Mouse (Mus musculus): ENCODE data around the gene Zbtb5. TPM values are rescaled to one million over a fixed set of nuclear protein-coding genes. Genes with fewer than 3 reads are reported as not detected.
"Not testable (repeated sequence)": the region's sequence is repeated elsewhere in the genome, so short reads cannot be mapped to it uniquely, and the experiment has no call there.

Zbtb5 gene
- total RNA-seq, 2 experiments from 2014 or later, result 8.5 to 11.6 TPM

- intact Hi-C loops (cut with DNase I), result no loop called here
- DNase-seq, result no peak
Observed at GRCm38 (mm10) chr4:44976026-44976615, 36.1 kb downstream of the Zbtb5 start.

DNA sequence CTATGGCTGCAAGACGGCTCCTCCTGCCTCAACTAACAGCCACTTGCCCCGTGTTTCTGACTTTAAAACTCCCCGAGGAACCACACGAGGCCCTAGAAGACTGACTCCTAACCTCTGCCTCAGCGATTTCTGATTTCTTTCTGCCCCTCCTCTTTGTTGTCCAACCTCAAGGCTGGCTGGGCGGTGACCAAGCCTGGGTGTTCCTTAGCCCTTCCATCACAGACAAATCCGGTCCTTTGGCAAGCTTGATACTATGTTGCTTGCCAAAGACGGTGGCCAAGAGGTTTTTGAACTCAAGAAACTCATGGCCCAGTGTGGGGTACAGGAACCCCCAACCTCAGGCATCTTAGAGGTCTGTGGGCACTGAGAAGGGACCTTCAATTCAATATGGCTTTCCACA is 37.9 kb downstream of the Zbtb5 start:
- DNase-seq, result no peak
- intact Hi-C loops (cut with DNase I), result loop anchor here (5.0 kb wide), 1 partner anchor 123 kb away; no protein-coding TSS in a partner anchor

- DNase-seq, result no peak
- intact Hi-C loops (cut with DNase I), result loop anchor here (2.0 to 5.0 kb wide), 2 partner anchors 37 to 123 kb away; no protein-coding TSS in a partner anchor
Observed at GRCm38 (mm10) chr4:44973871-44974270, 38.3 kb downstream of the Zbtb5 start.

- peak; percentile 90 to 95 for DNase-seq
- intact Hi-C loops (cut with DNase I), result loop anchor here (2.0 to 5.0 kb wide), 2 partner anchors 37 to 124 kb away; no protein-coding TSS in a partner anchor
Observed at GRCm38 (mm10) chr4:44973450-44973849, 38.8 kb downstream of the Zbtb5 start.

- peak; percentile 57 to 76 for DNase-seq
- intact Hi-C loops (cut with DNase I), result loop anchor here (5.0 kb wide), 1 partner anchor 127 kb away; no protein-coding TSS in a partner anchor
Observed at GRCm38 (mm10) chr4:44970612-44971110, 41.6 kb downstream of the Zbtb5 start.

DNA sequence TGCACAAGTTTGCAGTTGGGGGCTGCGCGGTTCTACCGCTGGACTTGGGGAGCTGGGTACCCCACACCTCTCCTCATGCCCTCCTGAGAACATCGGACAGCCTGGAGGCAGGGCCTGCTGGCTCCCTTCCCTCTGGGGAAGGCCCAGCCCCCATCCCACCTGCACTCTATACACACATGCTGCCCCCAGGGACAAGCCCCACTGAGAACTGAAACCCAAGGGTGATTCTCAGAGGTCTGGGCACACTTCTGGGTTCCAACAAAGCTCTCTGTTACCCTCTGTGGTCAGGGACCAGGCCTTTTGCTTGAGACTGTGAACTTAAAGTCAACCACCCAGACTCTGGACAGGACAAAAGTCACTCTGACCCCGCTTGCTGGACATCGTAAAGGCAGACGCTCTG is 42.2 kb downstream of the Zbtb5 start:
- intact Hi-C loops (cut with DNase I), result loop anchor here (5.0 kb wide), 1 partner anchor 127 kb away; no protein-coding TSS in a partner anchor
- DNase-seq, result no peak

- intact Hi-C loops (cut with DNase I), result no loop called here
Observed at GRCm38 (mm10) chr4:44967402-44967801, 44.8 kb downstream of the Zbtb5 start.

GRCm38 (mm10) chr4:44965736-44966135 is 46.5 kb downstream of the Zbtb5 start:
- no peak for DNase-seq
- intact Hi-C loops (cut with DNase I), result no loop called here

More at GRCm38 (mm10) chr4:44967402-44967801, 44.8 kb downstream of the Zbtb5 start:
- no peak for DNase-seq

DNA sequence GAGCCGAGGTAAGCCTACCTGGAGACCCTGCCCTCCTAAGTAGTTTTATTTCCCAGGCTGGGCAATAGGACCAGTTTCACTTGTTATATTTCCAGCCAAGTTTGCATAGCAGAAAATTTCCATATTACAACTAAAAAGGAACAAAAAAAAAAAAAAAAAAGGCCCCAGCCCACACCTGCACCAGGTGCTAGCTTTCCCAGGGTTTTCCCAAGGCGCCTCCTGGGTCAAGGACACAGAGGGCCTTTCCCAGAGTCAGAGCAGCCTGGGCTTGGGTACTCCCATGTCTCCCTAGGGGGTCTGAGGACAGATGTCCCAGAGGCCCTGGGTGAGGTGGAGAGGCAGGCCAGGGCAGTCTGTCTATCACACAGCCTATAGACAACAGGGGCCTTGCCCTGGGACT is 47.0 kb downstream of the Zbtb5 start:
- intact Hi-C loops (cut with DNase I), result no loop called here
- no peak for DNase-seq

DNA sequence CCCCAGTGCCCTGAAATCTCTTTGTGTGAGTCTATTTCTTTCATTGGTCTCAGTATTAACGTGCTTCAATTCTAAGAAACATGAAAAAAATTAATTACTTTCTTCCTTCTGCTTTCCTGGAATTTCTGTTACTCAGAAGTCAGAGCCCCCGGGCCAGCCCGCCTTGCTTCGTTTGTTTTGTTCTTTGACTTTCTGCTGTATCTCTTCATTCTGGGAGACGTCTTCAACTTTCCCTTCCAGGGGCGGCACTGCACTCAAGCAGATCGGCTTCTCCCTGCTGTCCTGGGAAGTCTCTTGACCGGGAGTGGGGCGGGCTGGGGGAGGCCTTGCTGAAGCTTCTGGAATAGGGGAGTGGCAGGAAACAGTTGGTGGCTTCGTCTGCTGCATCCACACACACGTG is 49.1 kb downstream of the Zbtb5 start:
- DNase-seq, result no peak
- intact Hi-C loops (cut with DNase I), result no loop called here

- intact Hi-C loops (cut with DNase I), result no loop called here
- DNase-seq, result no peak
Observed at GRCm38 (mm10) chr4:44959220-44959619, 53.0 kb downstream of the Zbtb5 start.

DNA sequence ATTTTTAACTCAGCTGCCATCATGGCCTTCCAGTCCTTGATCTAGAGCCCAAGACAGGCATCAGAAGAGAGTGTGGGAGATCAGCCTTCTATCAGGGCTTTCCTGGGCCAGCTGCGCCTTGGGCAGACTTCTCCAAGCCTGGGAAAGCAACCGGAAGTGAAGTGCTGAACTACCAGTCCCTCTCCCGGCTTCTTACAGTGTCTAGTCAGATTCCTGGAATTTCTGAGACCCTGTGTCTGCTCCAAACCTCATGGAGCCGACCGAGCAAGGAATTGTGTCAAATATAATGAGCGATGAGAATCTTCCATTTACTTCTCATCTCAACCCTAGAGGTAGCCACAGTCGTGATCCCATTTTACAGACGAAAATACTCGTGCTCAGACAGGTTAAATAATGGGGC is 53.4 kb downstream of the Zbtb5 start:
- DNase-seq, result no peak
- intact Hi-C loops (cut with DNase I), result no loop called here

DNA sequence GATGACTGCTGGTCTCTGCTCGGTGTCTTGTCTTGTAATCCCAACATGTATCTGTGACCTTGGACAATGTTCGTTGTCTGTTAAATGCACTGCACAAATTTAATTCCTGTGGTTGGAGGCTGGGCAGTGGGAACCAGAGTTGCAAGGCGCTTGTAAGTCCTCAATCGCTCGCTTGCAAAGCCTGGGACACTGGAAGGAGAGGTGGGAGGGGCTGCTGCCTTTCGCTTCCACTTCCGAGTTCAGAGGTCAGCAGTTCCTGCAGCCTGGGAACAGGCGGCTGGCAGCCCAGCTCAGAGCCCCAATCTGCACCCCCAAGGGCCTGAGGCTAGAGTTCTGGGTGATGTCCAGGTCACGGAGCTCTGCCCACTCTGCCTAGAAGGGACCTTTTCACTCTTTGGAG is 59.2 kb downstream of the Zbtb5 start:
- intact Hi-C loops (cut with DNase I), result no loop called here
- DNase-seq, result no peak

- no peak for DNase-seq
- intact Hi-C loops (cut with DNase I), result no loop called here
Observed at GRCm38 (mm10) chr4:44948314-44948713, 63.9 kb downstream of the Zbtb5 start.

DNA sequence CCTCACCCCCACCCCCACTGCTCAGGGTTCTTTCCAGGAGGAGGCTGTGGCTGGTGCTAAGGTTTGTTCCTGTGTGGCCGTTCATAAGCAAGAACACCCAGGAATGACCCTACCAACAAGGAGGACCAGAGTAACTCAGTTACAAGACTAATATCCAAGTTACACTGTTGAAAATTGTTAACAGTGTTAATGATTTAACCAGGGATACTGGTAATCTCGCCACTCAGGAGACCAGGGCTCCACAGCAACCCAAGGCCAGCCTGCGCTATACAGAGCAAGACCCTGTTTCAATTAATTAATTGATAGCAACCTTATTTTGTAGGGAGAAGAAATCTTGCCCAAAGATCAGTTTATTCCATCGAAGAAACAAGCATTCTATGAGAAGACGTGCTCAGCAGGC is 64.7 kb downstream of the Zbtb5 start:
- intact Hi-C loops (cut with DNase I), result no loop called here
- no peak for DNase-seq

- intact Hi-C loops (cut with DNase I); DNase-seq: not testable (repeated sequence)
Observed at GRCm38 (mm10) chr4:44946126-44946525, 66.1 kb downstream of the Zbtb5 start.

DNA sequence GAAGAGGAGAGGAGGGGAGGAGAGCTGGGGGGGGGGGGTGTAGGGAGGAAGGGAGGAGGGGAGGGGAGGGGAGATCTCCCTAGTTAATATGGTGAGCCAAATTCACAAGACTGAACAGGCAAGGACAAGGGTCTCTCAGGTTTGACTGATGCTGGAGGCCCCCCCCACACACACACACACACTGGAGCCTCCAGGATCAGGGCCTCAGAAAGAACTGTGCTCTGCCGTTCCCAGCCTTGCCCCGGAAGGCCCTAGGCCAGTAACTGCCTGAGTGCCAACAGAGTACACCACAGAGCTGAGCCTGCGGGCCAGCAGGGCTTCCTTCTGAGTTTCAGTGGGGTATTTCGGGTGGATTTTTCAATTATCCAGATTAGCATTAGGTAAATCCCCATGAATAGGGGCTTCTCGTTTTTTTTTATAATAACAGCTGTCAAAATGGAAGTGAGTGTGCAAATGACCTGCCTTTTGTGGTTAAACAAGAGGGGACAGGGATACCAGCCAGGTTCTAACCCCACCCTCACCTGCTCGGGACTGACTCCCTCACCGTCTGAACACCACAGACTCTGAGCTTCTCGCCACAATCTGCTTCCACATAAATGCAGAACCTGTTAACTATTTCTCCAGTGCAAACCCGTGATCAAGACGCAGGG is 67.7 kb downstream of the Zbtb5 start:
- intact Hi-C loops (cut with DNase I), result no loop called here
- no peak for DNase-seq

DNA sequence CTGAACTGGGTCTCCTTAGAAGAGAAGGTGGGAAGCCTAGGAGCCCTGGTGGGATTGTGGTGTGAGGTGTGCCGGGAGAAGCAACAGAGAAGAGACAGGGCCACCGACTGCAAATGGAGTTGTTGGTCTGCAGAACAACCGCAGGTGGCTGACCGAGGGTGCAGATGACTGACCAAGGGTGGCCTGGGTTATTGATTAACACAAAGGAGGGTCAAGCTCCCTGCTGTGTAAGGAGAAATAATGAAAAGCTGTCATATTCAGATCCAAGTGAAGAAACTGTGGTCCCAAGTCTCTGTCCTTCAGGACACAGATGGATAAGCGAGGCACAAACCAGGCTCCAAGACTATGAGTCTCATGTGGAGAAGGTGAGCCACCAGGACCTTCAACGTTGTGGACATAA is 68.7 kb downstream of the Zbtb5 start:
- intact Hi-C loops (cut with DNase I), result no loop called here
- no peak for DNase-seq

GRCm38 (mm10) chr4:44942237-44942636 is 70.0 kb downstream of the Zbtb5 start:
- intact Hi-C loops (cut with DNase I), result no loop called here
- no peak for DNase-seq

All from heart, postnatal 10 days (tissue).